Mouse (Mus musculus) CH12F3 (cell line): ENCODE data around the gene Pon1.

Experiments
- in situ Hi-C: fragments of 300-500 bp; cut with MboI; formaldehyde crosslinking; loops from 2 replicates; pipeline ENCODE4 v1.14.3; 2020; ENCODE audit warnings: low sequenced_read_pairs

Pon1 gene

DNA sequence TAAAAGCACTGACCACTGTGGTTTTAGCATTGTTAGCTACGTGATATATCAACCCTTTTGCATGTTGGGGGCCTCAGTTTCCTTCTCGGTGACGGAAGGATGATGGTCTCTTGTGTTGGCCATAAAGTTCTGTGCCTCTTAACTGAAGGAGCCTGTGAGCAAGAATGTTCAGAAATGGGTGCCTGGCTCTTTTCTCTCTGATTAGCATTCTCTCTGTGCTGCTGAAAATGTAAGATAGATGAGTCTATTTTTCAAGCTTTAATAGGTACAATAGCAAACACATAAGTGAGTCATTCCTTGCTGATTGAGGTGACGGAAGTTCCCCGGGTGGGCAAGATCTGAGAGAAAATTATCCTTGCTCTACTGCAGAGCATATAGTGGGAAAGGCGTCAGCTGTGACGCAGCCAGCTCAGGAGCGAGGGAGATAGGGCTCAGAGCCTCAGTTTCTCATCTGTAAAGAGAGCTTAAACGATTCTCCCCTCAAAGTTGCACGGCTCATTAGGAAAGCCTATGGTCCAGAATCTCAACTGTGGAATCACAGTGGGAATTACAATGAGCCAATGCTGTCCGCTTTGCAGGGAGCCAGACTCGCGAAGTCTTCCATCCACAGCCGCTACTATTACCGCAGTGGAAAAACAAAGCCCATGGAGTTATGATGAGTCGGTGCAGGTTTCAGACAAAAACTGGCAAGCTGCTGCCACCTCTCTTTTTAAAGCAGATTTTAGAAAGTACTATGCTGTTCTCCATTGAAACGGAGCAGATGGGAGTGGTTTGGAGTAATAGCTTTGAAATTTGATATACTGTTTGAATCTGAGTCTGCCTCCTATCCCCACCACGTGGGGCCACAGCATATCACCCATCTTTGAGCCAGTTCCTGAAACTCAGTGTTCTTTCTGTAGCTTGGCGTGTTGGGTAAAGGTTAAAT is 15.5 kb downstream of the Pon1 start:
- in situ Hi-C loops = no loop called here

DNA sequence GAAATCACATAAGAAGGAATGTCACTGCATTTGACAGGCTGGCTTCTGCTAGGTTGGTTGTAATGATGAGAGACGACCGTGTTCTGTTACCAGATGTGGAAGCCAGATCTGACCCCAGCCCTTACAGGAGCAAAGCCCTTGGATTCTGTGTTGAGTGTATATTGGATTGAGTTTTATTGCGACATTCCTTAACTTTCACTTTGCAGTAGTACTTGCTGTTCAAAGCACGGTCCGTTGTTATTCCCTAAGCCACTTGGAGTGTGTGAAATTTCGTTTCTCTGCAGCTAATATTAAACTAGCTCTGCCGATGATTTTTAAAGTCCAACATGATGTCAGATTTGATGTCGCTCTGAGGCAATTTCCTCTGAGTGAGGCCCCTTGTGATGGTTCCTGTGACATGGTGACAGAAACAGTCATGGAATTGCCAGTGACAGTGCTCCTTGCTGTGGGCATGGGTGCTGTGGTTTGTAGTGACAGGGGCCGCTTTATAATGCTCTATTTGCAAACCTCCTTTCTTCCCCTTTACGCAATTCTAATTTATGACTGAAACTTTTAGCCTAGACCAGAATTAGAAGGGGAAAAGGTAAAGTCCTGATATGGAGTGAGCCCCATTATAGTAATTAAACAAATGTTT is 19.4 kb downstream of the Pon1 start:
- in situ Hi-C loops = no loop called here

DNA sequence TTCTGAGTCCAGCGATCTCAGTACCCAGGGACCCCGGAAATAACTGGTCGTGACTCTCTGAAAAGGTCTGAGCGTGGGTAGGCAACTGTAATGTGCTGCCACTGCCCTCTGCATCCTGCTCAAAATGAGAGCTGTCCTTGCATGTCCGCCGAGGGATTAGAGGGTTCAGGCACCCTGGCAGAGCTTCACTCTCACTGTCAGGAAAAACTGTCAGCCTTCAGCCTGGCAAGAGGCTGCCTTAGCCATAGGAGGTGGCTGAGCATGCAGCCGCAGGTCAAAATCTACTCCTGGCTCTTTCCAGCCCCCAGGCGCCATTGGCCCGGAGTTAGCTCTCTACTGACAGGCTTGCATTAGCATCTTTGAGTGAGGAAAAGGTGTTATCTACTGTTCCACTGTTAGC is 21.2 kb downstream of the Pon1 start:
- in situ Hi-C loops = no loop called here

DNA sequence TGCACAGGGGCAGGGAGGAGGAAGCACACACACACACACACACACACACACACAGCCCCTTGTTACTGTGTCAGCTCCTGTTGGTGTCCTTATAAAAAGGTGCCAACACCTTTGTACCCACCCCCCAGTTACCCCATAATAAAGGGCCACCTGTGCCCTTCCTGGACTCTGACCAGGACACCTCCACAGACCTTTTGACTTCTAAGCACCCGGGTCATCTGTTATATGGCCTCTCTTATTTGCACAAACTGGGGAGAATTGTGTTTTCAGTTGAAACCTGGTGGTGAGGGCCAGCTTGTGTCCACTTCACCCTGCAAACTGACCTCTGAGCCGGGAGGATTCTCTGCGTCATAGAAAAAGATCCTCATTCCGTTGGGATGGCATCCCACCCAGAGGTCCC is 22.3 kb downstream of the Pon1 start:
- in situ Hi-C loops = no loop called here

DNA sequence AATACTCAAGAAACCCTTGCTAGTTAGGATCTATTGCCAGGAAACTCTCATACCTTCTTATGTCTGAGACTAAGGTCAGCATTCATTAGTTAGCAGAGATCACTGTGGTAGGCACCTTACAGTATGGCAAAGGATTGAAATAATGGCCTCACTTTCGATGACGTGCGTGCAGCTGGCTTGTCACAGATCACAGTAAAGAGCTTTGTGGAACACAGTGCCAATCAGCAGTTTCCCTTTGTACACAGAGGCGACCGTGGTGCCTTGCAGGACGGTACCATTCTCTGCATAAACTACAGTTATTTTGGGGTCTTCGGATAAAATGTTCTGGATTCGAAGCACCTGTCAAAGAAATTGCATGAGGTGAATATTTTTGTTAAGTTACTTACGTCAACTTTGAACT is 25.6 kb downstream of the Pon1 start:
- in situ Hi-C loops = no loop called here

DNA sequence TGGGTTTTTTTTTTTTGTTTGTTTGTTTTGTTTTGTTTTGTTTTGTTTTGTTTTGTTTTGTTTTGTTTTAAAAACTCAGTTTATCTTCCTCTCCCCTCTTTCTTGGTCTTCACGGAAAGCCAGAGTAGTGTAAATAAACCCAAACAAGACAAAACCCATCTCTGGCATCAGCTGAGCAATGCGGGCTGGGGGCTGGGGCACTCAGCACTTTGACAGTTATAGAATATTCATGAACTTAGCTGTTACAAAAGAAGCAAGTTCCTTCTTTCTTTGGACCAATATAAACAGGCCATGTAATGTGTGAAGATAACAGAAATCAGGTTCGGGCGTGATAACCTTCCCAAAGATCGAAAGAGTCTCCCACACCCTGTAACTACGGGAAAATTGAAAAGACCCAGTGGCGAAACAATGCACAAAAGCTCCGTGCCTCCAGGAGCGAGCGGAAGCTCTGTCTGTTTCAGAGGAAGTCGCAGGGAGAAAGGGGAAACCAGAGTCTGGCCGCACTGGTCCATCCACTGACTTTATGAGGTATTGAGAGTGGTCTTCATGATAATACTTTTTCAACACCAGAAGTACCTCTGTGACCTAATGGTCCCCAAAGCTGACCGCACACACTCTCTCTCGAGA is 26.6 kb downstream of the Pon1 start:
- in situ Hi-C loops = no loop called here

DNA sequence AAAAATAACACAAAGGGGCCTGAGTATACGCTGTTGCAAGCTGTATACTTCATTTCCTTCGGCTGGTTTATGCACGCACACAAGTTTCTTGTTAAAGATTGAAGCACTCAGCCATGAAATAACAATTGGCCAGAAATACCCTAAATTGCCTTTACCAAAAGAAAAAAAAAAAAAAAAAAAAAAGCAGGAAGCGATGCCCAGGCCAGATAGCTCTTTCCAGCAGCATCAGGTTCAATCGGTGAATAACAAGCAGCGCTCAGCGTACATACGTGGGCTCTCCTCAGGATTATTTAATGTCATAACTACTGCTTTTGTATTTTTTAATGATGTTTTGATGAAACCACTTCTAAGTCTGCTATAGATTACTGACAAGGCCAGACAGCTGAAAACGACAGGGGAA is 28.9 kb downstream of the Pon1 start:
- in situ Hi-C loops = no loop called here

DNA sequence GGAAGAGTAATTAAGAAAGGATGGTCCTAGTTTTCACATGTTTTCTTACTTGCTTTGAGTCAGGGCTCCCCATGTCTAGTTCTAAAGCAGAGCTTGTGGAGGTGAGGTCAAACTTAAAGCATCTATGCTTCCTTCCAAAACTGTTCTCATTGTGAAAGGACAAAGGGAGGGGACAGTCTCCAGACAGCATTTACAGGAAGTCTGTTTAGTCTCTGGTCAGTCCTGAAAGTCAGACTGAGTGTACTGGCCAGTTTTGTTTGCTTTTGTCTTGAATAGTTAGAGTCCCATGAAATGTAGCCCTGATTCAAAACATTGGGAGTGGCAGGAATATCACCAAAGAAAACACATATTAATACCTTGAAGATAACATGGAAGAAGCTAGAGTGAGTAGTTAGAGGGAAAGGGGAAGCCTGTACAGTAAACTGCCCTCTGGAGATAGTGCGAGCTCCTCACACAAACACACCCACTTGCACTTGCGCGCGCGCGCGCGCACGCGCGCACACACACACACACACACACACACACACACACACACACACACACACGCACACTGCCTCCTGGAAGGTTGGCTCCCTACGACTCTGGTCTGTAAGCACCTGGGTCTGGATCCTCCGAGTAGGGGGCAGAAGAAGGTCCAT is 30.1 kb downstream of the Pon1 start:
- in situ Hi-C loops = no loop called here

DNA sequence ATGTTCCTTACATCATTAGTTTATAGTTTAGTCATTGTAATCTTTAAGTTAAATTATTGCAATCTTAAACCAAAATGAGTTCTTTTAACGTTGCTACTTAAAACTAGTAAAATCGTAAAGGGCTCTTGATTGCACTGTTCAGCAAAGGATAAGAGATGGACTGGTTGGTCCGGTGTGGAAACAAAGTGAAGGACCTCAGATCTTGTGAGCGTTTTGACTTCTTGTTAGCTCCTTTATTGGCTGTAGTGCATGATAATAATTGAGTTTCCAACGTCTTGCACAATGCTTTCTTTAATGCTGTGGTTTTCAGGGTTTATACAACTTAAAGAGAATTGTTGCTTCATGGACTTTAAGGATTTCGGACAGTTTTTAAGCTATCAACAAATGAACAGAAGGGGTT is 31.7 kb downstream of the Pon1 start:
- in situ Hi-C loops = no loop called here

DNA sequence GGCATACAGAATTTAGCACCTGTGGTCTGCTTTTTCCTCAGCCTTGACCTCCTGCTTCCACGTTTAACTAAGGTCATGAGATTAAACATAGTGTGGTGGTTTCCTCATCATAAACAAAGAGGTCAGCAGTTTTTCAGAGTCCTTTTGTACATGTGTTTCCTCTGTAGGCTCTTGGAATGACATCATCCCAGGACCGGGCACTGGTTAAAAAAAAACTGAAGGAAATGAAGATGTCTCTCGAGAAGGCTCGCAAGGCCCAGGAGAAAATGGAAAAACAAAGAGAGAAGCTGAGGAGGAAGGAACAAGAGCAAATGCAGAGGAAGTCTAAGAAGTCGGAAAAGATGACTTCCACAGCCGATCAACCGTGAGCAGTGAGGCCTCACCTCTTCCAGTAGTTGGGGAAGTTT is 34.4 kb downstream of the Pon1 start:
- in situ Hi-C loops = no loop called here

DNA sequence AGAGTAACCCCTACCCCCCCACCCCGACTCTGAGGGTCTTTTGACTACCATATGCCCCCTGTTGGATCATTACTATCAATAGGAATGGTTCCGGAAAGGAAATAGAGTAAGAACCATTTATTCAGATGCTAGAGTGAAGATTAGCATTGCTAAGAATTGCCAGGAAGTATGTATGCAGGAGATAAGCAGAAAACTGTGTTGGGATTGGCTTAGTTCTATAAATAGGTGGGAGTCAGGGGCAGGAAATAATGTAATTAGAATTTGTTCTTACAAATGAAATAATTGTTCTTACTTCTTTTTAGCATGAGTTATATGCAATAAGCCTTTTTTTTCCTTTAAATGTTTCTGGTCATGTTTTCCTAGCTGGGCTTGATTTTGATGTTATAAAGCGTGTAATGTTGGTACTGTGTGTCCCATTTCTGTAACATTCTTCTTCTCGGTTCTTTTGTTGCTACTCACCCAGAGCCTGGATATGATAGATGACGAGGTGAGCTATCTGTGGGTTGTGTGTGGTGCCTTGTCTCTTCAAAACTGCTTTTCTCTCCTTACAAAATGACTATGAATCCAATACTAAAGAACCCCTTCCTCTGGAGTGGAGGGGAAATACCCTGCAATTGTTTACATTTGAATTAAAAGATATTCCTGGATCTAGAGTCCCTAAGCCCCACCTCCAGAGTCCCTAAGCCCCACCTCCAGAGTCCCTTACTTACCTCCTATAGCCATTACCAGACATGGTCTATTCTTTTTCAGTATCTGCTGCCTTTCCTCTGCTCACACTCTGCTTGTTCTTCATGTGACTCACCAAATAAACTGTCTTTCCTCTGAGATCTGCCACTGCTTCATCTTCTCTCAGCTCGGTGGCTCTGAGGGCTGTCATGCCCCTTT is 37.0 kb downstream of the Pon1 start:
- in situ Hi-C loops = no loop called here

DNA sequence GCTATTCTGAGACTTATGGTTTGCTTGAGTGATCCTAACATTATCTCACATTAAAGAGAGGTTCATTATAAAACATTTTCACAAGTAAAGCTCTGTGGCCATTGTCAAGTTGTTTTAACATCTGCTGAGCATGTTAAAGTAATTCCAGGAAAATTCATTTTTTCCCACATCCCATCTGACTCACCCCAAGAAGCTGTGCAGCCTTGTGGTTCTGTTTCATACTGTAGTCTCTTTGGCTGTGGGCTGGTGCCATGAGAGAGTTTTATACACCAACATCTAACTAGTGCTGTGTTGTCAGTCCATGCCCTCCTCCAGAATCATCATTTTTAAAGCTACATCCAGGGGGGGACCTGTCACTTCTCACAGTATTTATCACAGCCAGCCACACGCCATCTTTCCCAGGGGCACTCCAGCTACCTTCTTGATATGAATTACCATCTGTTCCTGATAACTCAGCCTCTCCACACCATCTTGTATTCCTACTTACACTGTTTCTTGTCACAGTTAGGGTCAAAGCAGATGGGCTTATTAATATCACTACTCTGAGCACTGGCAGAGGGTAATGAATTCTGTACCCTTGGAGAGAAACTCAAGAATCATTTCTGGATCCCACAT is 38.3 kb downstream of the Pon1 start:
- in situ Hi-C loops = no loop called here

DNA sequence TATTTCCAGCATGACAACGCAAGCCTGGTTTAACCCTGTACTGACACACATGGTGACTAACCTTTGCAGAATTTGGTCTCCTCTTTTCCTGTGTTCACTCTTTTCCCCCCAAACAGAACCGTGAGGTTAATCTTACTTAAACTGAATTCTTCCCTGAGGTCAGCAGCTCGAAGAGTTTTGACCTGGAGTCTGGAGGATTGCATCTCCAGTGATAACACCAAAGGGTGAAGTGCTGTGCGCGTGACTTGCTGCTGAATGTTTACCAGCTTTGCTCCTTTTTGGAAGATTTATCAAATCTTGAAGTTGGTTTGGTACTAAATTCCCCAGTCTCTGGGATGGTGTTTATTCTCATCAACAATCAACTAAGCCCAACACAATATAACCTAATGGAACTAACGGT is 39.0 kb downstream of the Pon1 start:
- in situ Hi-C loops = no loop called here

DNA sequence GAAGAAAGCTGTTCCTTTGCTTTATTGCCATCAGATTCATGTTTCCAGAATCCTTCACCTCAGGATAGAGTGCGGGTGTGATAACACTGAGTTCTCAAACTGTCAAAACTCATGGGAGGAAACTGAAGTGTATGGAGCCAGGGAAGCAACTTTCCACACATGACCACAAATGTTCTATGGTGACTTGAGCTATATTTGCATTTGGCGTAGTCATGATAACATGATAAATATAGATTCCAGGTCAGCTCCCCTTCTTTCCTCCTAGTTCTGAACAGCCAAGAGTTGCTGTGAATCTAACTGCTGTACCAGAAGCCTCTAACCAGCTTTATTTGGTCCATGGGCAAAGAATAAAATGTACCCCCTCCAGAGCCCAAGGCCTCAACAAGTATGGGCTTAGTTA is 41.6 kb downstream of the Pon1 start:
- in situ Hi-C loops = no loop called here

DNA sequence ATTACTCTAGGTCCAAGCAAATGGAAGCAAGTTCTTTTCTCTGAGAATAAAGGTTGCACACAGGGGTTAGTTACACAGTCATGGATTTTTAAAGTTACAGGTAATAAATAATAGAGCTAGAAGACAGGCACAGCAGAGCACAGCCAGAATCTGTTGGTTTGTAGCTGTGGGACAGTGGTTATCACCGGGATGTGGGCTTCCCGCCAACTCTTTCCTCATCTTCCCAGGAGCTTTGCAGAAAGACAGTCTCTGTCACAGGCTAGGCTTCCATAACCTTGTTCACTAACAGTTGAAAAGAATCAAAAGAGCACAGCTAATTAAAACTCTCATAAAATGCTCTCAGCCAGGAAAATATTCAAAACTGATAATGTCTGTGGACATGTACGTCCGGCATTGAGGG is 42.6 kb downstream of the Pon1 start:
- in situ Hi-C loops = no loop called here

DNA sequence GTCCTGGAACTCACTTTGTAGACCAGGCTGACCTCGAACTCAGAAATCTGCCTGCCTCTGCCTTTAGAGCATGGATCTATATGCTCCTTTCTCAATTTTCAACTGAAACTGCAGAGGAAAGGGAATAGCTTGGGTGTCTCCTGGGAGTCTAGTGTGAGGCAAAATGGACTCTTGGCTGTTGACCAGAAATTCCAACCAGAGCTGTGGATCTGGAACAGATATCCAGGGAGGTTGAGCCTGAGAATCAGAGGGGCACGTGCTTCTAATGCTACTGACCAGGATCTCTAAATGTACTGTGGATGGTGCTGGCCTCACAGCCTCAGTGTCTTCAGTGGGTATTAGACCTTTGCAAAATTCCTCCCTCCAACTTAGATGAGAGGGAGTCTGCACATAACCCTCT is 43.8 kb downstream of the Pon1 start:
- in situ Hi-C loops = no loop called here

DNA sequence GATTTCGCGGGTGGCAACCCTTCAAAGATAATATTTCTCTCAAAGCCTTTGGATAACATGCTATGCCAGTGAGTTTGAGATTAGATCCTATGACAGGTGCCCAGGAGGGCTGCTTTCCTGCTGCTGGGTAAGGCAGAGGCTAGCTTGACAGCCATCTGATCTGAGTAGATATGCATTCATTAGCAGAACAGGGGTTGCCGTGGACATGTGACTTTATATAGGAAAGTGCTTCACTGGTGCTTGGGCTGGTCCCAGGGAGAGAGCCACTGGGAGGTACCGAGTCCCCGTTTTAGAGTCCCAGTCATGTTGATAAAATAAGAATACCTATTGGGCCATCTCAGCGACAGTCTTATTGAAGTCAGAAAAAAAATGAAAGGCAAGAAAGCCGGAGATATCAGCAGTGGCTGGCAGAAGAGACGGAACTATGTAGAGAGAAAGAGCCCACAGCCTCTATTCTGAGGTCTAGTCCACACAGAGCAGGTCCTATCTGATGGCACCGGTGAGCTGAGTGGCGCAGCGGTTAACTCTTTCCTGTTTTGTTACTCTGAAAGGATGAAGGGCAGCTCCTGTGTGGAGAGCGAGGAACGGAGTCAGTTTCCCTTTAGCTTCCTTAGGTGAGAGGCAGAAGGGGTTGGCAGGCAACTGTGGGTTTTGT is 46.1 kb downstream of the Pon1 start:
- in situ Hi-C loops = no loop called here

DNA sequence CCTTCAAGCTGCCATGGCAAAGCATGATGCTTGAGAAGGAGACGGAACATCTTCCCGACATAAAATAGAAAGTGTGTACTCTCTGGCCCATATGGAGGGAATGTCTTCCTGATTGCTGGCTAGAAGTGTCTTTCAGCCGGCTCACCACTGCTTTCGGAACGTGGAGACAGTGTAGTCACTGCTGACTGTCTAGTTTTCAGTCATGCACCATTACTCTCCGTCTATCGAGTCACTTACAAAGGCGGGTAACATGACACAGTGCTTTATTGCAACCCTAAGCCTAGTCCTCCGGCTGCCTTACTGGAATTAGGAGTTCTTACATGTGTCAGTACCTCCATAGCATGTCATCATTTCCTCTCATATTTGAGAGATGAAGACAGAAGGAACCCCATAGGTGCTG is 54.1 kb downstream of the Pon1 start:
- in situ Hi-C loops = no loop called here

DNA sequence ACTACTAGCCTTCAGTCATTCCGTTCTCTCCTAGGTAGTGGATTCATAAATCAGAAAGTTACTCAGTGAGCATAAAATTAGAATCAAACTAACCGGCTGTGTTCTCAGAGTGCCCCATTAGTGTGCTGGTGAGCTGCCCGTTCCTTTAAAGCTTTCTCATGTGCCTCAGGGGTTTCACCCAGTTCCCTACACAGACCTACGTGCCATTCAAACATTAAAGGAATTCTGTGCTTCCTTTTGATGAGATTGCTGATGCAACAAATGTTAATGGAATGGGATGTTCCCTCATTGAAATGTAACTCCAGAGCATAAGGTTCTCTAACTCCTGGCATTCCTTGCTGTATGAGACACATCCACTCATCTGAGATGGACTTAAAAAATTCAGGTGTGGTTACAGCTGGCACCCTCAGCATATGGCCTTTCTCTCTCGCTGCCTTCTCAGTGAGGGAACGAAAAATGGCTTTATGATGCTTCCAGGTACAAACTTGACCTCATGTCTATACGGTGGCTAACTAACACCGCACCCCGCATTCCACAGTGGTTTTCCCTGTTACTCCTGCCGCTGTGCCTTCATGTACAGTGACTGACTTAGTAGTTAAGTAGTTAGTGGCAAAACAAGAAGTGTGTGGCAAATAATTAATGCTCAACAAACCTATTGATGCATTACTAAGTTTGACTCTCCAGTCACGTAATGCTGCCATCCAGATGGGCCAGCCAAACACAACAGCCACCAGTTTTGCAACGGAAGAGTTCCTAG is 54.7 kb downstream of the Pon1 start:
- in situ Hi-C loops = no loop called here
